Mouse (Mus musculus): ENCODE data around the gene Nudt16. TPM values are rescaled to one million over a fixed set of nuclear protein-coding genes. Genes with fewer than 3 reads are reported as not detected.

Nudt16 gene
- 10 to 100 TPM; 15.4 to 15.7 TPM for total RNA-seq (2023)

DNA sequence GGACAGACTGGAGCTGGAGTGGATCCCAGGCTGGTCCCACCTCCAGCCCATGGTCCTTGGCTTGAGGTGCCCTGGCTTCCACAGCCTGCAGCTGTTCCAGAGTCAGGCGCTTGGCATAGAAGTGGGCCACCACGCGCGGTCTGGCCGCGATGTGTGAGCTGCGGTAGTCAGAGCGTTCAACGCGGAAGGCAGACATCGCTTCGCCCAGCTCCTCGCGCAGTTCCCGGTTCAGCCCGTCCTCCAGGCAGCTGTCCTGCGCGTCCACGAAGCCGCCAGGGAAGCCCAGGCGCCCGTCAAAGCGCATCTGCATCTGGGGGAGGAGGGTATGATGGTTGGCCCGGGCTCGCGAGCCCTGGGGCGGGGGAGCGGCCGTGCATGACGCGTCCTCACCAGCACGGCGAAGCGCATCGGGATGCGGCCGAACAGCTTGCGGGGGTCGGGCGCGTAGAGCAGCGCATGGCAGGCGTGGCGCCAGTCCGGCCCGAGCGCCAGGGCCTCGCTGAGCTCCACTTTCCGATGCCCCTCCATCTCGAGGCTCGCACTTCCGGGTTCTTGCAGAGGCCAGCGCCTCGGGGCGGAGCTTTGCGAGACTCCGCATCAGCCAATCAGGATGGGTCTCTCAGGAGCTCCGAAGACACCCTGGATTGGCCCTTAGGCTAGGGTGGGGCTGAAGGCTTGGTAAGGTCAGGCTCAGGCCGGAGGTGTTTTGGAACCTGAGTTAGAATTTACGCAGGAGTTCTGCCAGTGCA lies at the start of gene Nudt16:
Nudt16 (minus strand) TSS at position 572 of the 749 bp plus-strand sequence.

DNA sequence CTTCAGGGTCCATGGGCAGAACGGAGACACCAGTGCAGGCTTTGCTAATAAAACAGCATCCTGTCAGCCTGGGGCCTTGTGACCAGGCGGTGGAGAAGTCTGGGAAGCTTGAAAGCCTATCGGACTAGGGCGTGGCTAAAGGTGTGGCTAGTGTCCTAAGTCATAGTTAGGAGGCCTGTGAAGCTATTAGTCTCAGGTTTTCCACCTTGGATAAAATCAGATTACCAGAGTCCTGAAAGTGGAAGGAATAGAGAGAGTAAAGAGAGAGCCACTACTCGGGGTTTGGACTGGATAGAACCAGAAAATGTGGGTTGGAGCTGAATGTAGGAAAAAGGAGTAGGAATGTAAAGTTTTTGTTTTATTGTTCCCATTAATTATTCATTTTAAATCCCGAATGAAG lies 13.4 kb upstream of the Nudt16 start, which contains the start of gene 1700080E11Rik:
1700080E11Rik (minus strand) TSS at position 101 of the 400 bp plus-strand sequence.

Other genes with a start within 250 kb of the Nudt16 start
- gene Mrpl3, start 78.6 kb downstream of the Nudt16 start, total RNA-seq (2023): 10 to 100 TPM; 39.4 to 41.9 TPM
- gene 1700080E11Rik, start 13.3 kb upstream of the Nudt16 start, total RNA-seq (2023): not detected

All from monocyte, adult 59 days (primary cell).